16 mouse cellular contexts compared by ENCODE assay signal in genomic region chr9:104828646-104829045, GRCm38 (mm10).
"Had no signal": no experiment of that assay in that cellular context is flagged by ENCODE, and none has a peak within 500 bp of the region (broad histone marks: within the 10 kb centered on the region; RNA-seq: fewer than 3 reads in every experiment).

No protein-coding gene starts in this region.

- H3K4me3 ChIP-seq: midbrain, embryonic 10.5 days; midbrain, embryonic 12.5 days; myocyte; neural tube, embryonic 13.5 days; neural tube, embryonic 15.5 days had no signal

- H3K27ac ChIP-seq: midbrain, embryonic 10.5 days; midbrain, embryonic 12.5 days; neural tube, embryonic 13.5 days; neural tube, embryonic 15.5 days had no signal

- H3K4me1 ChIP-seq: midbrain, embryonic 10.5 days; midbrain, embryonic 12.5 days; neural tube, embryonic 13.5 days; neural tube, embryonic 15.5 days had no signal

- DNase-seq: lung, adult 18-20 months; lung, embryonic 14.5 days; lung, postnatal 10 days; lung, postnatal 4 days; midbrain, embryonic 14.5 days; right cerebral cortex, postnatal 25 days; right cerebral cortex, postnatal 4 days; spleen, adult 18-20 months; thymus, adult 18-20 months; thymus, postnatal 14 days; thymus, postnatal 36 days had no signal
